Mouse (Mus musculus) neural tube, embryonic 13.5 days (tissue): ENCODE measurements around the gene Ifit1bl1. TPM values are rescaled to one million over a fixed set of nuclear protein-coding genes. Genes with fewer than 3 reads are reported as not detected.
A peak's percentile ranks its signal among the peaks of the same experiment; 100 is the strongest.
"Not testable (repeated sequence)": the region's sequence is repeated elsewhere in the genome, so short reads cannot be mapped to it uniquely, and the experiment has no call there.

Experiments used
- ATAC-seq: fragments of 200-750 bp; cut with Nextera tagmentation; 2 replicates; pipeline ENCODE4 v1.8.0; 2017; ENCODE audit warnings: low read depth, mild to moderate bottlenecking, moderate TSS enrichment, moderate library complexity
- H3K27ac ChIP-seq: fragments of 300-500 bp; sonication (generic); replicated peaks from 2 replicates; pipeline ENCODE4 v1.5.1; 2015; ENCODE audit warnings: moderate library complexity, mild to moderate bottlenecking, inconsistent platforms
- H3K27me3 ChIP-seq: fragments of 300-500 bp; sonication (generic); 2 replicates; pipeline ENCODE4 v1.6.1; 2015; ENCODE audit warnings: mild to moderate bottlenecking, inconsistent platforms
- H3K36me3 ChIP-seq: fragments of 300-500 bp; sonication (generic); 2 replicates; pipeline ENCODE4 v1.6.1; 2015; ENCODE audit warnings: mild to moderate bottlenecking, inconsistent platforms
- H3K4me1 ChIP-seq: fragments of 300-500 bp; sonication (generic); replicated peaks from 2 replicates; pipeline ENCODE4 v1.6.1; 2015; ENCODE audit warnings: inconsistent platforms
- H3K4me2 ChIP-seq: fragments of 300-500 bp; sonication (generic); 2 replicates; pipeline ENCODE4 v1.6.1; 2015; ENCODE audit warnings: inconsistent platforms, mild to moderate bottlenecking, moderate library complexity
- H3K4me3 ChIP-seq: fragments of 300-500 bp; sonication (generic); 2 replicates; pipeline ENCODE4 v1.5.1; 2015; ENCODE audit warnings: mild to moderate bottlenecking, inconsistent platforms
- H3K9ac ChIP-seq: fragments of 300-500 bp; sonication (generic); 2 replicates; pipeline ENCODE4 v1.6.1; 2015; ENCODE audit warnings: moderate library complexity, mild to moderate bottlenecking, inconsistent platforms
- H3K9me3 ChIP-seq: fragments of 300-500 bp; sonication (generic); 2 replicates; pipeline ENCODE4 v1.6.1; 2016; ENCODE audit warnings: inconsistent platforms
- WGBS: fragments of 180-500 bp; shearing (Covaris S2); methylation state at CpG from one replicate; pipeline ENCODE4 v1.1.7; 2015; 5-methylcytosine and 5-hydroxymethylcytosine counted together
- polyA plus RNA-seq: library from polyadenylated mRNA; unstranded; fragments of >200 nt; fragmentation: Nextera tagmentation; extraction: Ambion mirVana; gene quantifications from 2 replicates; pipeline ENCODE4 v1.2.1, GENCODE M21; 2015

The Ifit1bl1 gene
- polyA plus RNA-seq, 1 experiment from 2014 or later: 0.75 TPM

GRCm38 (mm10) chr19:34612243-34613001 is 10.7 kb upstream of the Ifit1bl1 start:
- not testable (repeated sequence) for H3K4me1 ChIP-seq, H3K27me3 ChIP-seq

GRCm38 (mm10) chr19:34610118-34610517 is 8.4 kb upstream of the Ifit1bl1 start:
- H3K4me1 ChIP-seq: not testable (repeated sequence)

More at GRCm38 (mm10) chr19:34612243-34613001, 10.7 kb upstream of the Ifit1bl1 start:
- H3K9ac ChIP-seq, H3K4me3 ChIP-seq, H3K9me3 ChIP-seq, H3K4me2 ChIP-seq, H3K27ac ChIP-seq, H3K36me3 ChIP-seq, ATAC-seq: not testable (repeated sequence)
- 90% methylated on average over 5 of the region's 11 CpGs for WGBS

DNA sequence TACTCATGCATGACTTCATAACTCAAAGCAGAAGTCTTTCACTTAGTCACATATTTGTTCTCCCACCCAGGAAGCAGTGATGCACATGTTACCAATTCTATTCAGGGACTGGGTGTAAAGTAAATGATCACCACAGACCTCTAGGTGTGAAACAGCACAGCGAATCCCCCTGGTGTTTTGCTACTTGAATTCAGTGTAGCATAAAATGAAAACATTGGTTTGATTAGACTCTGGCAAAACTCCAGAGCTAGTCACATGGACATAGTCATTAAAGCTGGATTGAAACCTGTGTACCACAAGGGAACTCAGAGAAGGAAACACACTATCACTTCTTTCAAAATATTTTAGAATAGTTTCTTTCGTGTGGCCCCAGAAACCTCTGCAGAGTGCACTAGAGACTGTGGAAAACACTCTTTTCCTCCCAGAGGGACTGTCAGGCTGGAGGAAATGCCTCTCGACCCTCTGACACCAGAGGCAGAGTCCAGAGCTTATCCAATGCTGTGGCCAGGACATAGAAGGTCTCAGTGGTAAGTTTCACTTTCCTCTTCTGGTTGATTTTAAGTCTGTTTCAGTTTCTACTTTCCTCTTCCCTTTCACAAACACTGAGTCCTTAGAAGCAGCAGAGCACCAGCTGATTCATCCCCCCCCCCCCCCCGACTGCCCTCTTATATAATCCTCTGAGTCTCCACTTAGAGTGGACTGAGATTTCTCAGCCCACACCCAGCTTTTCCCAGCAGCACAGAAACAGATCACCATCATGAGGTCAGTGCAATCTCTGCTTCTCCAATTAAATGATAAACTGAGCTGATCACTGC is 5.7 kb upstream of the Ifit1bl1 start, which contains the start of gene Ifit3b:
Ifit3b (plus strand) TSS at position 734 of the 815 bp plus-strand sequence.
- not testable (repeated sequence) for H3K27ac ChIP-seq, H3K9ac ChIP-seq, H3K4me3 ChIP-seq, H3K36me3 ChIP-seq, H3K4me1 ChIP-seq, H3K27me3 ChIP-seq, H3K4me2 ChIP-seq, H3K9me3 ChIP-seq
- peak; percentile 40 for ATAC-seq
- WGBS: 63% methylated on average over 4 of the region's 4 CpGs

More at GRCm38 (mm10) chr19:34610118-34610517, 8.4 kb upstream of the Ifit1bl1 start:
- WGBS: 74% methylated on average over 3 of the region's 3 CpGs
- not testable (repeated sequence) for H3K4me2 ChIP-seq, H3K27ac ChIP-seq, ATAC-seq, H3K36me3 ChIP-seq, H3K9me3 ChIP-seq, H3K9ac ChIP-seq, H3K4me3 ChIP-seq, H3K27me3 ChIP-seq

GRCm38 (mm10) chr19:34605472-34605871 is 3.7 kb upstream of the Ifit1bl1 start:
- H3K36me3 ChIP-seq: no peaks in the 10 kb centered on the region
- no peak overlapping the region for H3K9ac ChIP-seq
- no peak overlapping the region for H3K4me2 ChIP-seq
- ATAC-seq: no peak
- no peaks in the 10 kb centered on the region for H3K4me1 ChIP-seq
- no peak overlapping the region for H3K4me3 ChIP-seq
- H3K27me3 ChIP-seq: no peaks in the 10 kb centered on the region
- H3K27ac ChIP-seq: no peak overlapping the region
- no peaks in the 10 kb centered on the region for H3K9me3 ChIP-seq
- 90% methylated on average over 3 of the region's 3 CpGs for WGBS

DNA sequence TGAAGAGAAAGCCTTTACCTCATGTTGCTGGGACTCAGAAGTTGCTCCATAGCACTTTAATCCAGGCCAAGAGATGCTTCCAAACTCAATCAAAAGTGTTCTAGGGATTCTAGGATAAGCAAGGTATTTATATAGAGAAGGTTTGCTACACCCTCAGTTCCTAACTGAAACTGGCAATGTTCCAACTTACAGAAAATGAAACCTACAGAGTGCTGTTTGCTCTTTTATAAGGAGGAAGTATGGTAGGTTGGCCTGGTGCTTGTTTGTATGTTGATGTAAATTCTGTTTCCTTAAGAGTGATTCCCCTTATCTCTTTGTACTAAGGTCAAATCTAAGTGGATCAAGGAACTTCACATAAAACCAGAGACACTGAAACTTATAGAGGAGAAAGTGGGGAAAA is 2.5 kb downstream of the Ifit1bl1 start:
- H3K4me2 ChIP-seq, H3K4me1 ChIP-seq, H3K36me3 ChIP-seq, ATAC-seq, H3K9me3 ChIP-seq, H3K27ac ChIP-seq, H3K9ac ChIP-seq, H3K4me3 ChIP-seq, H3K27me3 ChIP-seq: not testable (repeated sequence)

DNA sequence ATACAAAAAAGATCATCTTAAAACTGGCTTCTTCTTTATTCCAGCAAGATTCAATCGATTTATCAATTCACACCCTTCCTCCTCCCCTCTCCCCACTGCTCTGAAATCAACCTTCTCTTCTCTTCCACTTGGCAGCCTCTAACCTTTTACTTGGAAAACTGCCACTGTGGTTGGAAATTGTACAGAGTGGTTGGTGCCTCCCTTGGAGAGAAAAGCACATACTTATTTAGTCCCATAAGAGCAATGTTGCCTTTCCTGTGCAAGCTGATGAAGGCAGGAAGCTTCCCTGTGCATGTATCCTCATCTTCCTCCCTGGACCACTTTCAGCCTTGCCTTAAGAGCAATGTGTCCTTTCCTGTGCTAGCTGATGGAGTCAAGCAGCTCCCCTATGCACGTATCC is 3.4 kb downstream of the Ifit1bl1 start:
- ATAC-seq: no peak
- H3K4me2 ChIP-seq: no peak overlapping the region
- H3K36me3 ChIP-seq: no peaks in the 10 kb centered on the region
- no peak overlapping the region for H3K9ac ChIP-seq
- no peaks in the 10 kb centered on the region for H3K4me1 ChIP-seq
- H3K27me3 ChIP-seq: no peaks in the 10 kb centered on the region
- H3K4me3 ChIP-seq: no peak overlapping the region
- H3K27ac ChIP-seq: no peak overlapping the region
- no peaks in the 10 kb centered on the region for H3K9me3 ChIP-seq
- 84% methylated on average over 2 of the region's 2 CpGs for WGBS

GRCm38 (mm10) chr19:34596811-34597210 is 4.9 kb downstream of the Ifit1bl1 start:
- H3K9ac ChIP-seq: no peak overlapping the region
- H3K27ac ChIP-seq: no peak overlapping the region
- no peak for ATAC-seq
- H3K4me3 ChIP-seq: no peak overlapping the region
- no peaks in the 10 kb centered on the region for H3K36me3 ChIP-seq
- H3K27me3 ChIP-seq: no peaks in the 10 kb centered on the region
- H3K4me2 ChIP-seq: no peak overlapping the region
- no peaks in the 10 kb centered on the region for H3K9me3 ChIP-seq
- no peaks in the 10 kb centered on the region for H3K4me1 ChIP-seq

DNA sequence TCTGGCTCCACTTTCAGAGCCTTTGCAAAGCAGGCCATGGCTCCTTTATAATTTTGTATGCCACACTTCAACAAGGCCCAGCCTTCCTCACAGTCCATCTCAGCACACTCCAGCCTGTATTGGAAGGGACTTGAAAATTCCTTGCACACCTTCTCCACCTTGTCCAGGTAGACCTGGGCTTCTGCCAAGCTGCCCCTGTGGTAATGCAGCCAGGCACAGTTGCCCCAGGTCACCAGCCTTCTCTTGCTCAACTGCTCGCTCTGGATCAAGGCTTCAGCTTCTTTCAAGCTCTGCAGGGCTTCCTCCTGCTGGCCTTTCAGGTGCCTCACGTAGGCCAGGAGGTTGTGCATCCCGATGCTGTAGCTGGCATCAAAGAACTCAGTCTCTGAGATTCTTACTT is 7.2 kb downstream of the Ifit1bl1 start:
- H3K9me3 ChIP-seq, H3K9ac ChIP-seq, H3K36me3 ChIP-seq, H3K4me3 ChIP-seq, H3K27ac ChIP-seq, H3K27me3 ChIP-seq, H3K4me1 ChIP-seq, H3K4me2 ChIP-seq, ATAC-seq: not testable (repeated sequence)
- 80% methylated on average over 3 of the region's 3 CpGs for WGBS

DNA sequence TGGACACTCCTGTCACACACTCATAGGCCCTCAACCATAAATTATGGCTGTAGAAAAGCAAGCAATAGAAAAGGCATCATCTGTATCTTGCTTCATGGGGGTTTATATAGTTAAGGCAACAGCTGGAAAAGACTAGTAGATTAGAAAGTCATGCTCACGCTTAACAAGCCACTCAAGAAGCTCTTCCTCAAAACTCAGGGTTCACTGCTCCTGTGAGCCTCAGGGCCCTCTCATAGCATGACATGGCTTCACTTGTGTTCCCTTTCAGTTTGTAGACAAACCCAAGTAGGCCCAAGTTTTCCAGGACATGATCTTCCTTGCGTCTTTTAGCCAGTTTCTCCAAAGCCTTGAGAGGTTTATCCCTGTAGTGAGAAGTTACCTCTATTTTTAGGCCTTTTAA is 8.3 kb downstream of the Ifit1bl1 start:
- no peaks in the 10 kb centered on the region for H3K4me1 ChIP-seq
- WGBS: 94% methylated on average over 2 of the region's 2 CpGs
- H3K27me3 ChIP-seq: no peaks in the 10 kb centered on the region
- no peak overlapping the region for H3K4me3 ChIP-seq
- no peak for ATAC-seq
- no peaks in the 10 kb centered on the region for H3K9me3 ChIP-seq
- H3K4me2 ChIP-seq: no peak overlapping the region
- no peak overlapping the region for H3K27ac ChIP-seq
- H3K36me3 ChIP-seq: no peaks in the 10 kb centered on the region
- no peak overlapping the region for H3K9ac ChIP-seq

GRCm38 (mm10) chr19:34588959-34589358 is 12.8 kb downstream of the Ifit1bl1 start:
- Histone ChIP-seq H3K27ac (no peak overlapping the region), H3K9ac (no peak overlapping the region)

DNA sequence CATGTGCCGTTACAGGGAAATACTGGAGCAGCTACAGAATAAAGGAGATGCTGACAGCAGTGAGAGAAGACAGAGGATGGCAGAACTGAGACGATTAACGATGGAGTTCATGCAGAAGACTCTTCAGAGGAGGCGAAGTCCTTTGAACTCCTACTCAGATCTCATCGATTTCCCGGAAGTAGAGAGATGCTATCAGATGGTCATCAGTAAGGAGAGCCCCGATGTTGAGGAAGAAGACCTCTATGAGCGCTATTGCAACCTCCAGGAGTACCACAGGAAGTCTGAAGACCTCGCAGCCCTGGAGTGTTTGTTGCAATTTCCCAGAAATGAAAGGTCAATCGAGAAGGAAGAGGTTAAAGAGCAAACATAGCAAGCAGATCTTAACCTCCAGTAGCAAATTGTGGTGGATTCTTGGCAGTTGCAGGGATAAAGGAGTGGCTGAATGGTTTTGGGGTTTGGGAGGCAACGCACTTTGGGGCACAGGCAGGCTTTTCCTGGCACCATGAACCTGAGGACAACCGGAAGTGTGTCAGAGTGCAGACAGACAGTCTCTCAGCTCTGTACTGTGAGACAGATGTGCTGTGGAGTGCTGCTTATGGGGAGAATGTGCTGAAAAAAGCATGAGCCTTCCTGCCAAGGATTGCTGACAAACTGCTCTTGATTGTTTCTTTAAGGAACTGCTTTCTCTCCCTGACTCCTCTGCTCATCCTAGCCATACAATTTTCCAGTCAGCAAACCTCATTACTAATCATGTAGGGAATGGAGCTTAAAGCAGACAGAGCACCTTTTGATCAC is 13.7 kb downstream of the Ifit1bl1 start:
- not testable (repeated sequence) for H3K9me3 ChIP-seq, H3K4me1 ChIP-seq, ATAC-seq, H3K27ac ChIP-seq, H3K4me2 ChIP-seq, H3K27me3 ChIP-seq, H3K4me3 ChIP-seq, H3K36me3 ChIP-seq, H3K9ac ChIP-seq
- WGBS: 86% methylated on average over 7 of the region's 12 CpGs

More at GRCm38 (mm10) chr19:34588959-34589358, 12.8 kb downstream of the Ifit1bl1 start:
- Histone ChIP-seq H3K4me1 (no peaks in the 10 kb centered on the region), H3K27me3 (no peaks in the 10 kb centered on the region), H3K36me3 (no peaks in the 10 kb centered on the region), H3K4me3 (no peak overlapping the region), H3K4me2 (no peak overlapping the region), H3K9me3 (no peaks in the 10 kb centered on the region)
- ATAC-seq: no peak
